Mouse (Mus musculus) thymus, postnatal 25 days (tissue): Measurements from ENCODE around the gene Stx11.

ENCODE experiments used
- DNase-seq: peaks from one replicate; pipeline ENCODE4 v3.0.0; 2022

Stx11 gene

DNA sequence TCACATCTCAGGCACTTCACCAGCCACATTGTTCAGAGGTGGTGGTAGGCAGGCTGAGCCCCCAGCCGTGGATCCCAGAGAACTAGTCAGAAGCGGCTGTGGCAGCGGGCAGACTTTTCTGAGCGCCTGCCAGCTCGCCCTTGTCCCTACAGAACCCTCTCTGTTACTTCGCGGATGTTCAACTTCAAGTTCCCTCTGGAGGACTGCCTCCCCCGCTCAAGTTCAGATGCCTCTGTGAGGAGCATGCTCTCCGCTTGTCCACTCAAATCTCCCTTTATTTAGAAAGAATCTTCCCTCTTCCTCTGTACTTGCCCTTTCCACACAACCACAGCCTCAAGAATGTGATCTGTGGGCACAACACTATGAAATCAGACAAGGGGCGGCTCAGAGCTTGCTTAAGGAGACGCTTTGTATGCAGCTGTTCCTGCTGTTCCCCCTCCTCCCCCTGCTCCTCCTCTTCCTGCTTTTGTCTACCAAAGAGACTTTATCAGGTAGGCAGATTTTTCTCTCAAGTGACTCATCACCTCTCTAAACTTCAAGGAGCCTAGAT, 52.0 kb downstream of the Stx11 start:
- DNase-seq: peak; percentile 37

DNA sequence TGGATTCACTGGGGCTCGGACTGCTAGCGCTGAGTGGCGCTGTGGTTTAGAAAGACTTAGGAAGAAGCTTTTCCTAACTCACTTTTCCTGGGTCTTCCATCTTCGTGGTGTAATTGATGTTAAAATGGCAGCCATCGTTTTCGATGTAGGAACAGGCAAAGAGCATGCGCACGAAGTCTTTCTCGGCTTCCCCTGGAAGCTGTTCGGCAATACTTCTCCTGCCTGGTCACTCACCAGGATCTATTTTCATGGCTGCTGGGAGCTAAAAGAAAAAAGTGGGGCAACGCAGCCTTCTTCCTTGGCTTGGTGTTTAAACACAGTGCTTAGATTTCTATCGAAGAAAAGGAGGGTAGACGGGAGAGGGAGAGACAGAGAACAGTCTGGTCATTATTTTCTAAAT, 52.6 kb downstream of the Stx11 start:
- no peak for DNase-seq

DNA sequence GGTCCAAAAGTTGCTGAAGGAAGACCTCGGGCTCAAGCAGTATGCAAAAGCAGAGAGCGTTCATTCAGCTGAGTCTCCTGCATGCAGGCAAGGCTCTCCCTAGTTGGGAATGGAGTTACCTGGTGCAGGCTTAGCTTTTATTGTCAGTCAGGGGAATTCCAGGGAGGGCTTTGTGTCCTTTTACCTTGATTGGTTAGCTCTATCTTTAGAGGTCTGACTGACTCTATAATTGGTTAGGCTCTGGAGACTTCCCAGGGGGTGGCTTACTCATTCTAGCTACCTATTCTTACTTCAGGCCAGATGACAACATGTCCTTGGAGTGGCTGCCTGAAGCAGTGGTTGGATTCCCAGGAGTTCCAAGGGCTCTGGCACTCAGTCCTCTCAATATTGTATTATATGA, 54.2 kb downstream of the Stx11 start:
- DNase-seq: no peak

DNA sequence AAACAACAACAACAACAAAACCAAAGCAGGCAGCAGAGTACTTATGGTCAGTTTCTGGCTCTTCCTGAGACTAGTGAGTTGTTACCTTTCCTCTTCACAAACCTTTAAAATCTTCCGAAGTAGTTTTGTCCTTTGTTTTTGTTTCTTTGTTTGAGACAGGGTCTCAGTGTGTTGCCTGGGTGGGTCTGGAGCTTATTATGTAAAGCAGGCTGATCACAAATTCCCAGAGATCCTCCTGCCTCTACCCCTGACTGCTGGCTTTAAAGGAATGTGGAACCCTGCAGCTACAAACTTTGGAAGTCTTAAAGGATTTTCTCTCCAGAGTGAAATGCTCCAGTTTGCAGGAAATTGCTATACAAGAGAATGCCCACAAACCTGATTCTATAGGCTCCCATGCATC, 54.9 kb downstream of the Stx11 start:
- no peak for DNase-seq

DNA sequence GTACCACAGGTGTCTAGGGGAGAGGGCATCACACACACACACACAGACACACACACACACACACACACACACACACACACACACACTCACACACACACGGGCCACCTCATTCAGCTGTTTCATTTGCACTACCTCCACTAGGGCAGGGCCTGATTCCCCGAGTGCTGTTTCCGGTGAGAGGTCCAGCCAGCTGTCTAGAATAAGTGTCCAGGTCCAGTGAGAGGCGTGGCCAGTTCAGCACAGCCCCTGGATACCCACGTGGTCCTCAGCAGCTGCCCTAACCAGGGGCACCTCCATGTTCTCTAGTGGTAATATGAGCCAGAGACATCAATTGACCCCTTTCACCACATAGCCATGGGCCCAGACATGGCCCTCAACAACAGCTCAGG, 60.0 kb downstream of the Stx11 start:
- DNase-seq: no peak

DNA sequence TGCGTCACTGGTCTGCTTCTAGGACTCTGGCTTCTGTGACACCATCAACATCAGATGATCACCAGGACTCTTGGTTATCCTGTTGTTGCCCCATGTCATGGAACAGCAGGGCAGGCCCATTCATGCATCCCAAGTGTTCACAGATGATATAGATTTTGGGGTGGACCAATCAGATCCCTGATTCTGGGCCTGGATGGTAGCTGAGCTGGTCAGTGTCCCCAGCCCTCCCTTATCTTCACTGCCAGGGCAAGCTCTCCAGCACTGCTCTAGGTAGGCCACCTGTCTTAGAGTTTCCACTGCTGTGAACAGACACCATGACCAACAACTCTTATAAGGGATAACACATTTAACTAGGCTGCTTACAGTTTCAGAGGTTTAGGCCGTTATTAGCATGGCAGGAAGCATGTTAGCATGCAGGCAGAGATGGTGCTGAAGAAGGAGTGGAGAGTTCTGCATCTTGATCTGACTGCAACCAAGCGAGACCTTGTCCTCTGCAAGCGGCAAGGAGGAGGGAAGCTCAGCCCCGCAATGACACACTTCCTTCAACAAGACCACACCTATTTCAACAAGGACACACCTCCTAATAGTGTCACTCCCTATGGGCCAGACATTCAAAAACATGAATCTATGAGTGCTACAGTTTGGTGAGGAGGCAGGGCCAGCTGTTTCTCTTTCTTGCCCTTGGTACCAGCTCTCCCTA, 60.5 kb downstream of the Stx11 start:
- DNase-seq: no peak

DNA sequence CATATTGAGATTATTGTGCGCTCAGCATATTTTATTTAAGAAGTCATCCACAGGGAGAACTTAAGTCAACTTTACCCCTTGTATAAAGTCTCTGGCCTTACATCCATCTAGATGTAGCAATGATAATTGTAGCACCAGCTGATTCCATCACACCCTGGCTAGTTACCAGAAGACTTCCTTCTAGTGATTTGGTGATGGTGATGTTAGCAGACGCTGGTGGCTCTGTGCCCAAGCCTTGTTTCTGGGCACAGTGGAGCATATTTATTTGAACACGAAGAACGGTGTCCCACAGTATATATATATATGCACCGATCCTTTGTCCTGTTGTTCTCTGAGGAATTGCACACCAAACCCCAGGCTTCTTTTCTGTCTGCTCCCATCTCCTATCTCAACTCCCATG, 64.2 kb downstream of the Stx11 start:
- no peak for DNase-seq

DNA sequence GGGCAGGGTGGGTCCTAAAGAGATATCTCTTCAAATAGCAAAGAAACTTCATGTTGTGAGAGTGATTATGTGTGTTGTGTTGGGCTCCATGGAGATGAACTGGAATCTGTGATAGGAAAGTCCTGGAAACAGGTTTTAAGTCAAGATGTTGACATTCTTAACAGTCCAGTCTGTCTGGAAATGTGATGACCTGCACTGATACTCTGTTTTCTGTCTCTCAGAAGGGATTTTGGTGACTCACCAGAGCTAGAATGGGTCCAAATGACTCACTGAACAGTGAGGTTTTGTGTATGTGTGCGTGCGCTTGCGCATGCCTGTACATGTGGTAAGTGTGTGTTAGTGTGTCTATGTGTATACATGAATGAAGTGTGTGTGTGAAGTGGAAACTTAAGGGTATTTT, 70.8 kb downstream of the Stx11 start:
- no peak for DNase-seq

DNA sequence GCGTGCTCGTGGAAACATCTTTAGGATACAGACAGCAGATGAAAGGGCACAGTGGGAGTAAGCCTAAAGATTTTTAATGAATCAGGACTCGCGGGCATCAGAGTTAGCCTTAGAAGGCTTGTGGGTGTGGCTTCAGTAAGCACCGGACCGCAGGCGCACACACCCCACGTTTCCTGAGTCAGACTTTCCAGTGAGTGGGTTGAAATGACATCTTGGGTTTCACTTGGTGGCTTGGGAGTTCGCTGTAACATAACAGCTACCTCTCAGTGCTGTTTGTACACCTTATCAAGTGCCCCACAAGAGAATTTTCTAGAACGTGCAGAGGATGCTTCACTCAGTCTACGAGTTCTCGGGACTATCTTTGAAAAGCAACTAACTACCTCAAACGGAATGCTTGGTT, 75.7 kb downstream of the Stx11 start:
- DNase-seq: peak; percentile 18
